Mouse (Mus musculus) intestine, postnatal 0 days (tissue): ENCODE results near the gene Angel2. TPM values are rescaled to one million over a fixed set of nuclear protein-coding genes. Genes with fewer than 3 reads are reported as not detected.

Source experiments
- ATAC-seq: fragments of 200-750 bp; cut with Nextera tagmentation; 2 replicates; pipeline ENCODE4 v1.8.0; 2017; ENCODE audit warnings: mild to moderate bottlenecking, moderate TSS enrichment, moderate library complexity
- H3K27ac ChIP-seq: fragments of 300-500 bp; sonication (generic); 2 replicates; pipeline ENCODE4 v1.5.1; 2014; ENCODE audit warnings: mild to moderate bottlenecking, low read depth, low read length, moderate library complexity
- H3K27me3 ChIP-seq: fragments of 300-500 bp; sonication (generic); replicated peaks from 2 replicates; pipeline ENCODE4 v1.6.1; 2014; ENCODE audit warnings: low read length, mixed read lengths; ENCODE audit not compliant: control insufficient read depth, insufficient read depth
- H3K36me3 ChIP-seq: fragments of 300-500 bp; sonication (generic); 2 replicates; pipeline ENCODE4 v1.6.1; 2014; ENCODE audit warnings: mild to moderate bottlenecking, moderate library complexity; ENCODE audit not compliant: control insufficient read depth, insufficient read depth
- H3K4me1 ChIP-seq: fragments of 300-500 bp; sonication (generic); replicated peaks from 2 replicates; pipeline ENCODE4 v1.6.1; 2014; ENCODE audit warnings: antibody characterized with exemption, low read length, mixed read lengths; ENCODE audit not compliant: control insufficient read depth, insufficient read depth
- H3K4me2 ChIP-seq: fragments of 300-500 bp; sonication (generic); replicated peaks from 2 replicates; pipeline ENCODE4 v1.6.1; 2014; ENCODE audit warnings: low read depth, mild to moderate bottlenecking, moderate library complexity
- H3K4me3 ChIP-seq: fragments of 300-500 bp; sonication (generic); 2 replicates; pipeline ENCODE4 v1.5.1; 2014; ENCODE audit warnings: low read depth, low read length
- H3K9ac ChIP-seq: fragments of 300-500 bp; sonication (generic); 2 replicates; pipeline ENCODE4 v1.6.1; 2014; ENCODE audit warnings: mild to moderate bottlenecking, low read depth, low read length
- H3K9me3 ChIP-seq: fragments of 300-500 bp; sonication (generic); 2 replicates; pipeline ENCODE4 v1.6.1; 2016; ENCODE audit warnings: mixed run types; ENCODE audit not compliant: control insufficient read depth
- CTCF ChIP-seq: sonication (generic); IDR thresholded peaks from 2 replicates; pipeline ENCODE4 v1.5.1; 2016; ENCODE audit warnings: low read depth, mild to moderate bottlenecking, control low read depth, antibody characterized with exemption, moderate library complexity
- WGBS: fragments of 180-500 bp; shearing (Covaris S2); extraction: QIAGEN DNeasy Blood & Tissue Kit; methylation state at CpG from one replicate; pipeline ENCODE4 v1.1.7; 2014; 5-methylcytosine and 5-hydroxymethylcytosine counted together
- polyA plus RNA-seq: library from polyadenylated mRNA; unstranded; fragments of >200 nt; fragmentation: Nextera tagmentation; extraction: Ambion mirVana; gene quantifications from 2 replicates; pipeline ENCODE4 v1.2.1, GENCODE M21; 2015

Angel2 gene
- polyA plus RNA-seq, 1 experiment from 2014 or later, result 23.2 TPM

DNA sequence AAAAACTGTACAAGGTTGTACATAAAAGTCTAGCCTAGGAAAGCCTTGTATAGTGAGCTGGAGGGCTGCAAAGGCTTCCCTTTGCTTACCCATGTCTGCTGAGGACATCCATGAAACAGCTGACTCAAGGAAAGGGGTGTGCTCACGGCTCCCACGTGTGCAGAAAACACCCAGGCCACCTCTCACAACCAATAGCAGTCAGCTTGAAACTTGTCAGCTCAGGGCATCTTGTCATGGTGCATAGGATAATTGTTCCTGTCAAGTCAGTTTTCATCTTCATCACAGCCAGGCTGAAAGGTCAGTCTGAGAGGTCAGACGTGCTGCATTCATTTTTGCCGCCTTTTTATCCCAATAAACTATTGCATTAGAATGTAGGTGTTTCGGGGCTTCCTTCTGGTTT lies 23.1 kb downstream of the Angel2 start:
- no peak overlapping the region for H3K4me2 ChIP-seq
- 81% methylated on average over 5 of the region's 5 CpGs for WGBS
- no peaks in the 10 kb centered on the region for H3K4me1 ChIP-seq
- H3K27me3 ChIP-seq, result no peaks in the 10 kb centered on the region
- H3K9ac ChIP-seq, result no peak overlapping the region
- H3K27ac ChIP-seq, result no peak overlapping the region
- no peak for TF ChIP-seq CTCF
- H3K4me3 ChIP-seq, result no peak overlapping the region
- H3K9me3 ChIP-seq, result no peaks in the 10 kb centered on the region
- peaks cover 33% of the 10 kb centered on the region for H3K36me3 ChIP-seq
- no peak for ATAC-seq

DNA sequence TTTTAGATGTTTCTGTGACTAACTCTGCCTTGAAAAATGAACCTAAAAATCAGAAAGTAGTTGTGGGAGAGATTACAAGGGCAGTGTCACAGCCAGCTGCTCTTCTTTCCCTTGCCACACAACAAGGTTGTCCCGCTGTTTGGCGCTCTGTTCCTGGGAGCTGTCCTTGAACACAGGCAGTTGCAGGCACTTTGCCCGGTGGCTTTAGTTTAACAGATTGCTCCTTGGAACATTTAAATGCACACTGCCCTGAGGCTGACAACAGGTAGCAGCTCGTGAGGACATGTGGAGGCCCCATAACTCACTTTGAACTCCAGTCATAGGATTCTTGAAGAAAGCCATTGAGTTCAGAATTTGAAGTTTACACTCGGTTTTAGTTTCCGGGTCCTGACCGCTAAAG lies 23.5 kb downstream of the Angel2 start:
- no peak for TF ChIP-seq CTCF
- H3K9me3 ChIP-seq, result no peaks in the 10 kb centered on the region
- no peak for ATAC-seq
- H3K27me3 ChIP-seq, result no peaks in the 10 kb centered on the region
- H3K4me3 ChIP-seq, result no peak overlapping the region
- no peak overlapping the region for H3K9ac ChIP-seq
- peaks cover 28% of the 10 kb centered on the region for H3K36me3 ChIP-seq
- 75% methylated on average over 7 of the region's 7 CpGs for WGBS
- H3K27ac ChIP-seq, result no peak overlapping the region
- no peaks in the 10 kb centered on the region for H3K4me1 ChIP-seq
- no peak overlapping the region for H3K4me2 ChIP-seq

DNA sequence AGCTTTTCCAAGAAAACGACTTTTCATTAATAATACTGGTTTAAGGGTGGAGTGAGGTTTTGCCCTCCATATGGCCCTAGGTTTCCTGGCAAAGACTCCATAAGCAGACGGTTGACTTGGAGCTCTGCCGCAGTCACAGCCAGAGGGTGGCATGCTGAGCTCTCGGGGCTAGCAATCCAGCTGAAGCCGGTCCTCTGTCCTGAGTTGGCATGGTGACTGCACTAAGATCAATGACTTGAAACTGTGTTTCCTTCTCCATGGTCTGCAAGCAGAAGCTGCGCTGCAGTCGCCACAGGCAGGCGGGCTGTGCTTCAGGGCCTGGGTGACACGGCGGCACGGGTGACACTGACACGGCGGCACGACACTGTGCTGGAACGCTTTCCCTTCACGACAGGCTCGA lies 23.9 kb downstream of the Angel2 start:
- Histone ChIP-seq H3K27me3 (no peaks in the 10 kb centered on the region), H3K4me1 (no peaks in the 10 kb centered on the region), H3K9ac (no peak overlapping the region), H3K27ac (no peak overlapping the region), H3K36me3 (peaks cover 24% of the 10 kb centered on the region), H3K4me3 (no peak overlapping the region), H3K4me2 (no peak overlapping the region), H3K9me3 (no peaks in the 10 kb centered on the region)
- no peak for ATAC-seq
- WGBS, result 91% methylated on average over 17 of the region's 17 CpGs
- no peak for TF ChIP-seq CTCF

DNA sequence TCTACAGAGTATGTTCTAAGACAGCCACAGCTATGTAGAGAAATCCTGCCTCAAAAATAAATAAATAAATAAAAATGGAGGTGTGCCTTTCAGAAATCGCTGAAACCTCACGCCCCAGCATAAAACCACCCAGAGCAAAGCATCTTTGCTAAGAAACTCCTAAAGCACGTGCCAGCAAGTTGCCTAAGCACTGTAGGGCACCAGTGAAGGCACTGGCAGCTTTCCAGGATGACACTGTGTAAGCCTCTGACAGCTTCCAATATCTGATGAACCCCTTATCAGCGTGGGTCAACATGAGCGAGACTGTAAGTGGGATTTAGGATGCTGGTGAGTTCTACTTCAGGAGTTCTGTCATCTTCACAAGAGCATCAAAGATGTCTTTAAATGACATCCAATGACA lies 26.1 kb downstream of the Angel2 start:
- WGBS, result 78% methylated on average over 5 of the region's 5 CpGs
- no peak for TF ChIP-seq CTCF
- Histone ChIP-seq H3K9ac (no peak overlapping the region), H3K9me3 (no peaks in the 10 kb centered on the region), H3K4me2 (no peak overlapping the region), H3K27me3 (no peaks in the 10 kb centered on the region), H3K27ac (no peak overlapping the region), H3K4me1 (no peaks in the 10 kb centered on the region), H3K36me3 (peaks cover 12% of the 10 kb centered on the region), H3K4me3 (no peak overlapping the region)
- no peak for ATAC-seq

DNA sequence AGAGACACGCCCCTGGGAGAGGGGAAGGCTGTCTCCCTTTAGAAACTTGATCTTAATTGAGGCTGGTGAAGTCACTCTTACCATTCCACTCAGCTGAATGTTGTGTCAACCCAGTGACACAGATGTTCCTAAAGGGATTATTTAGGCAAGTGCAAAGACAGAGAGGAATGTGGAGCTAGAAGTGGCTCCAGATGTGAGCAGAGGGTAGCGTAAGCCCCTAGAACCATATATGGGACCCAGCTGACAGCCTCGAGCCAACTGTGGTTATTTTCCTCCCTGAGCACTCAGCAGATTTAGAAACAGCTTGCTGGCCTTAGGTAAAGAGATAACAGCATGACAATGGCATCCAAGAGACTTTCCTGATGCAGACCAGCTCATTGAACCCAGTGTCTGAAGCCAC lies 28.1 kb downstream of the Angel2 start:
- no peak for ATAC-seq
- H3K4me3 ChIP-seq, result no peak overlapping the region
- H3K27ac ChIP-seq, result no peak overlapping the region
- no peak for TF ChIP-seq CTCF
- H3K27me3 ChIP-seq, result no peaks in the 10 kb centered on the region
- 64% methylated on average over 3 of the region's 3 CpGs for WGBS
- no peak overlapping the region for H3K4me2 ChIP-seq
- H3K9ac ChIP-seq, result no peak overlapping the region
- H3K9me3 ChIP-seq, result no peaks in the 10 kb centered on the region
- H3K4me1 ChIP-seq, result no peaks in the 10 kb centered on the region
- H3K36me3 ChIP-seq, result peaks cover 13% of the 10 kb centered on the region

DNA sequence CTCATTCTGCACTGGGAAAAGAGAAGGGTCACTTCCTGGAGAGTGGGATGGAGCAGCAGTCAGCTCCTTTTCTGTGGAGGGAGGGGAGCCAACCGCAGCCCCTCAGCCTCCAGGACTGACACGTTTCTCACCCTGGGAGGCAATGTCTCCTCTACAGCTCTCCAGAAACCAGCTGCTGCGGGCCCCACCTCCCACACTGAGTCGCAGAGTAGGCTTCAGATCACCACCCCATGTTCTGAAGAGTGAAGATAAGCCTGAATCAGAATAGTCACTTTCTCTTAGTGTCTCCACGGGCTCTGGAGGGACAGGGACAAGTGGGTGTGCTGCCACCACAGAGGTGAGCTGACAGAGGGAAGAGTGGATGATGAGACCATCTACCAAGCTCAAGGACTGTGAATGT lies 33.9 kb downstream of the Angel2 start:
- ATAC-seq, result no peak
- no peaks in the 10 kb centered on the region for H3K9me3 ChIP-seq
- no peak for TF ChIP-seq CTCF
- H3K27ac ChIP-seq, result no peak overlapping the region; the same call in 1 of the 2 replicates
- H3K4me3 ChIP-seq, result no peak overlapping the region
- H3K4me2 ChIP-seq, result no peak overlapping the region
- peaks cover 16% of the 10 kb centered on the region for H3K36me3 ChIP-seq
- WGBS, result 68% methylated on average over 5 of the region's 5 CpGs
- no peaks in the 10 kb centered on the region for H3K4me1 ChIP-seq
- no peak overlapping the region for H3K9ac ChIP-seq
- H3K27me3 ChIP-seq, result no peaks in the 10 kb centered on the region

DNA sequence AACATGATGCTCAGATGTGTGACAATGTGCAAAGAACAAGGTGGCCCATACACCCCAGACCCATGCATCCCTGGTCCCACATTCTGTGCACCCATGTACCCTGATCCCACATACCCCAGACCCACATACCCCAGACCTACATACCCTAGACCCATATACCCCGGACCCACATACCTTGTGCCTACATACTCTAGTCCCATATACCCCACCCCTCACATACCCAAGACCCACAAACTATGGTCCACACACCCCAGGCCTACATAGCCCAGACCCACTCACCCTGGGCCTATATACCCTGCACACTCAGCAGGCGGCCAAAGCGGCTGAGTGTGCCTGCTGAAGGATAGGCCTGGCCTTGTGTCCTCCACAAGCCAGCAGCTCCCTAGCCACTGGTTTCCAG lies 37.8 kb downstream of the Angel2 start:
- WGBS, result 92% methylated on average over 3 of the region's 3 CpGs
- Histone ChIP-seq H3K27ac (no peak overlapping the region), H3K4me3 (no peak overlapping the region), H3K4me1 (no peaks in the 10 kb centered on the region), H3K9me3 (no peaks in the 10 kb centered on the region), H3K4me2 (no peak overlapping the region), H3K27me3 (no peaks in the 10 kb centered on the region), H3K9ac (no peak overlapping the region), H3K36me3 (peaks cover 11% of the 10 kb centered on the region; the same call in 1 of the 2 replicates)
- TF ChIP-seq CTCF, result no peak
- ATAC-seq, result no peak
